28 mouse cellular contexts compared by ENCODE assay signal in genomic region chr2:128085481-128085880, GRCm38 (mm10). TPM values are rescaled to one million over a fixed set of nuclear protein-coding genes. Genes with fewer than 3 reads are reported as not detected.
DNase-seq lines count a peak whose midpoint lies in the region; ATAC-seq lines count a peak whose summit lies in the region.
"Had no signal": no experiment of that assay in that cellular context is flagged by ENCODE, and none has a peak within 500 bp of the region (broad histone marks: within the 10 kb centered on the region; RNA-seq: fewer than 3 reads in every experiment).

No protein-coding gene starts in this region.

- no peak overlapping the region for H3K27ac ChIP-seq in liver, embryonic 16.5 days (ENCODE audit: low read length)
- H3K27ac ChIP-seq in limb, embryonic 10.5 days = no peak overlapping the region
- H3K27ac ChIP-seq: embryonic facial prominence, embryonic 12.5 days; hindbrain, embryonic 14.5 days; kidney, postnatal 0 days; limb, embryonic 15.5 days; stomach, embryonic 15.5 days had no signal

- WGBS in liver, embryonic 16.5 days (ENCODE audit: insufficient replicate concordance) = 38% methylated on average over 1 of the region's 1 CpGs
- 98% methylated on average over 1 of the region's 1 CpGs for WGBS in limb, embryonic 10.5 days

- H3K4me1 ChIP-seq in megakaryocyte, embryonic 14.5 days = peaks cover 33% of the 10 kb centered on the region
- no peaks in the 10 kb centered on the region; the same call in 1 of the 2 replicates for H3K4me1 ChIP-seq in liver, embryonic 16.5 days (ENCODE audit: control insufficient read depth, low read depth, low read length)
- H3K4me1 ChIP-seq in limb, embryonic 10.5 days = peaks cover 10% of the 10 kb centered on the region; the same call in 1 of the 2 replicates
- H3K4me1 ChIP-seq: embryonic facial prominence, embryonic 12.5 days; limb, embryonic 15.5 days had no signal

- peak overlapping the region; percentile 31 for H3K4me3 ChIP-seq in megakaryocyte, embryonic 14.5 days (replicated peaks)
- H3K4me3 ChIP-seq in liver, embryonic 16.5 days (ENCODE audit: low read depth, low read length) = no peak overlapping the region
- no peak overlapping the region for H3K4me3 ChIP-seq in limb, embryonic 10.5 days
- H3K4me3 ChIP-seq: embryonic facial prominence, embryonic 12.5 days; heart, embryonic 12.5 days; limb, embryonic 15.5 days; stomach, embryonic 15.5 days had no signal

- no peaks in the 10 kb centered on the region for H3K9me3 ChIP-seq in megakaryocyte, embryonic 14.5 days
- no peaks in the 10 kb centered on the region for H3K9me3 ChIP-seq in liver, embryonic 16.5 days (replicated peaks; ENCODE audit: control insufficient read depth, low read length)
- H3K9me3 ChIP-seq in limb, embryonic 10.5 days (replicated peaks) = no peaks in the 10 kb centered on the region
- H3K9me3 ChIP-seq: embryonic facial prominence, embryonic 12.5 days; heart, embryonic 12.5 days; limb, embryonic 15.5 days; stomach, embryonic 15.5 days had no signal

- ATAC-seq in megakaryocyte, adult 5-6 weeks (ENCODE audit: poor library complexity, severe bottlenecking) = no peak
- peak; percentile 50; the same call in 1 of the 2 replicates for ATAC-seq in granulocyte monocyte progenitor cell, adult 5-6 weeks (replicated peaks; ENCODE audit: poor library complexity, severe bottlenecking)
- 0 out of 2 replicates have a peak, but pooled peaks have one; percentile 13 for ATAC-seq in liver, embryonic 16.5 days (ENCODE audit: low read depth)
- ATAC-seq: forebrain, embryonic 14.5 days had no signal

- no peak for DNase-seq in limb, embryonic 10.5 days (ENCODE audit: low spot score)
- no peak for DNase-seq in layer of hippocampus, postnatal 10 days (ENCODE audit: low spot score in 2 of 2)
- DNase-seq in adrenal gland, adult 2 months = no peak
- DNase-seq: adrenal gland, postnatal 10 days; B cell, adult 2 months; cerebellum, adult 11 months; cerebellum, adult 9-10 months; cerebellum, postnatal 36 days; embryo, embryonic 11 days; gastrocnemius, postnatal 10 days; kidney, adult 2 months; kidney, postnatal 4 days; layer of hippocampus, postnatal 36 days; left cerebral cortex, postnatal 4 days; lung, embryonic 14.5 days; lung, postnatal 14 days; midbrain, embryonic 14.5 days had no signal

- peaks cover under 1% of the 10 kb centered on the region for H3K27me3 ChIP-seq in megakaryocyte, embryonic 14.5 days (replicated peaks)
- H3K27me3 ChIP-seq in liver, embryonic 16.5 days (ENCODE audit: control insufficient read depth, insufficient read depth, low read depth, low read length) = no peaks in the 10 kb centered on the region
- no peaks in the 10 kb centered on the region for H3K27me3 ChIP-seq in limb, embryonic 10.5 days (ENCODE audit: low read depth, poor library complexity, severe bottlenecking)
- H3K27me3 ChIP-seq: embryonic facial prominence, embryonic 12.5 days; heart, embryonic 12.5 days; limb, embryonic 15.5 days; stomach, embryonic 15.5 days had no signal

- H3K36me3 ChIP-seq in megakaryocyte, embryonic 14.5 days (replicated peaks; ENCODE audit: low read length) = no peaks in the 10 kb centered on the region
- H3K36me3 ChIP-seq in liver, embryonic 16.5 days (ENCODE audit: control insufficient read depth, insufficient read depth) = no peaks in the 10 kb centered on the region
- no peaks in the 10 kb centered on the region for H3K36me3 ChIP-seq in limb, embryonic 10.5 days
- H3K36me3 ChIP-seq: embryonic facial prominence, embryonic 12.5 days; heart, embryonic 12.5 days; limb, embryonic 15.5 days; stomach, embryonic 15.5 days had no signal

- H3K9ac ChIP-seq in liver, embryonic 16.5 days (ENCODE audit: low read depth, low read length) = no peak overlapping the region
- H3K9ac ChIP-seq: embryonic facial prominence, embryonic 12.5 days; heart, embryonic 12.5 days; hindbrain, embryonic 14.5 days; limb, embryonic 15.5 days; lung, embryonic 14.5 days; stomach, embryonic 15.5 days had no signal

- no peak overlapping the region for H3K4me2 ChIP-seq in liver, embryonic 16.5 days (ENCODE audit: low read depth, low read length)
- H3K4me2 ChIP-seq: embryonic facial prominence, embryonic 12.5 days; heart, embryonic 12.5 days; hindbrain, embryonic 14.5 days; limb, embryonic 15.5 days; lung, embryonic 14.5 days; stomach, embryonic 15.5 days had no signal

RNA-seq across cellular contexts. Expression of gene Bcl2l11, which starts 40.4 kb away (rescaled TPM):
- 13.1 and 21.8 TPM in 2 replicates for polyA plus RNA-seq in megakaryocyte, embryonic 14.5 days (2012; ENCODE audit: insufficient read depth, low replicate concordance)
- 16.8 and 21.2 TPM in 2 replicates for total RNA-seq in megakaryocyte, adult 5-6 weeks (2015)
- total RNA-seq in megakaryocyte, adult 5-6 weeks (2017) = 15.1 and 20.4 TPM in 2 replicates
- 13.1 and 14.4 TPM in 2 replicates for total RNA-seq in granulocyte monocyte progenitor cell, adult 5-6 weeks (2014; fragmentation: Nextera tagmentation)
- 12.1 and 13.4 TPM in 2 replicates for total RNA-seq in granulocyte monocyte progenitor cell, adult 5-6 weeks (2017)
- 5.5 and 6.0 TPM in 2 replicates for polyA plus RNA-seq in liver, embryonic 16.5 days (2015; fragmentation: Nextera tagmentation; extraction: Ambion mirVana)
- polyA plus RNA-seq in limb, embryonic 10.5 days (2016; fragmentation: Nextera tagmentation; extraction: Ambion mirVana) = 28.4 and 35.9 TPM in 2 replicates
- 10 to 100 TPM in 1 of 2 experiments, 1 to 10 TPM in 1; 8.9 to 11.3 TPM for total RNA-seq in layer of hippocampus, postnatal 10 days (2021)
- total RNA-seq in adrenal gland, adult 2 months (2021) = 10 to 100 TPM; 18.1 to 36.7 TPM
- 16.6 and 21.5 TPM in 2 replicates for polyA plus RNA-seq in adrenal gland, adult 2 months (2012; rRNA removed)
